Mouse (Mus musculus): ENCODE results near the gene Pim3. TPM values are rescaled to one million over a fixed set of nuclear protein-coding genes. Genes with fewer than 3 reads are reported as not detected.

Pim3 gene
- total RNA-seq (2012; rRNA removed), result 29.5 and 41.6 TPM in 2 replicates
- polyA plus RNA-seq (2012; ENCODE audit: insufficient read depth in 1 of 2, insufficient read length in 2 of 2, low read depth in 1 of 2, low replicate concordance in 2 of 2, missing spikeins in 1 of 2), result 10 to 100 TPM in 1 of 2 experiments, not detected in 1; 33.6 TPM

DNA sequence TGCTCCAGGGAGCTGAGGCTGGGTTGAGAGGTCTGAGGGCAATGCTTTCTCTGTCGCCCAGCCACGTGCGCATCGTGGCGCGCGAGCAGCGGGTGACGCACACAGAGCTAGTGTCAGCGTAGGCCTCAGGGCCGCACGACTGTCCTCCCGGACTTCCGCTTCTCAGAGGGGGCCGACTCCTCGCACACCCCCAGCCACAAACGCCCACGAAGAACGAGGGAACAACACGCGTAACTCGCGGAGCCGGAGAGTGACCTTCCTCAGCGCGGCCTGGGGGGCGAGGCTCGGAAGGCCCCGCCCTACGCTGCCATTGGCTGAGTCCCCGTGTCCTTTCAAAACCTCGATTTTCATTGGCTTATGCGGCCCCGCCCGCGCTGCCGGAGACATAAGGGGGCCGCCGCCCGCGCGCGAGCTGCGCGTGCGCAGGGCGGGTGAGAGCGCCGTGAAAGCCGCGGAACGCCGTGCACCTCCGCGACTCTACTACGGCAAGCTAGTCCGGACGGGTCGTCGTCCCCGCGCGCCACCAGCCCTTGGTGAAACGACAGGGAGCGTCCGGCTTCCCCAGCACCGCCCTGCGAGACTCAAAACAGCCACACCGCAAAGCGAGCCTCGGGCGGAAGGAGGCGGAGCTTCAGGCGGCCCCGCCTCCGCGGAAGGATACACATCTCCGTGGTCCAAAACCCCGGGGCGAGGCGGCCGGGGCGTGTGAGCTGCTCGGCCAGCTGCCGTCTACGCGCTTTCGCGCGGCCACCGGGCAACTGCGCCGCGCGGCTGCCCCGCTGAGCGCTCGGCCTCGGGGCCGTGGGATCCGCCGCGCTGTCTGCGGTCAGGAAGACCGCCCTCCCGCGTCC, at the start of gene Pim3:
TSS of gene Pim3 (plus strand) at position 415 of the 851 bp plus-strand sequence.
- Histone ChIP-seq H3K9ac (ENCODE audit: control insufficient read depth, low read depth, low read length, poor library complexity, severe bottlenecking) (peak within 1 kb of the TSS; percentile 88), H3K4me1 (ENCODE audit: control insufficient read depth in 1 of 2, insufficient read depth in 2 of 2, low read length in 2 of 2) (peaks cover 0 to 11% of the 10 kb centered on the region in 2 experiments; a peak in 2 of 4 replicates), H3K27ac (ENCODE audit: control insufficient read depth, low read depth, low read length) (peak within 1 kb of the TSS; percentile 81), H3K36me3 (ENCODE audit: control insufficient read depth in 1 of 2, insufficient read depth in 2 of 2, low read length in 2 of 2) (peaks cover 2 to 8% of the 10 kb centered on the region in 2 experiments; a peak in 2 of 4 replicates), H3K9me3 (replicated peaks; ENCODE audit: insufficient read depth, low read length) (no peaks in the 10 kb centered on the region), H3K27me3 (ENCODE audit: control insufficient read depth in 1 of 2, insufficient read depth in 2 of 2, low read length in 2 of 2) (no peaks in the 10 kb centered on the region), H3K79me2 (ENCODE audit: control insufficient read depth, insufficient read depth, low read length, poor library complexity) (peaks cover 23% of the 10 kb centered on the region), H3K4me3 (ENCODE audit: control insufficient read depth in 1 of 2, insufficient read depth in 1 of 2, low read depth in 2 of 2, low read length in 2 of 2) (peak within 1 kb of the TSS; percentile 65 to 78)
- DNase-seq (ENCODE audit: low read depth, low spot score), result peak; percentile 99
- TF ChIP-seq POLR2A (IDR thresholded peaks at IDR 0.05; ENCODE audit: control insufficient read depth in 1 of 2, insufficient read depth in 1 of 2, low read depth in 1 of 2, low read length in 2 of 2, poor library complexity in 1 of 2) (peak; percentile 77 to 82), MAX (IDR thresholded peaks at IDR 0.05; ENCODE audit: low read length) (peak; percentile 99), MAZ (IDR thresholded peaks at IDR 0.05; ENCODE audit: low read depth, low read length) (peak; percentile 92), SIN3A (IDR thresholded peaks at IDR 0.05; ENCODE audit: low read length) (peak; percentile 84), UBTF (IDR thresholded peaks at IDR 0.05; ENCODE audit: borderline replicate concordance, insufficient read depth, low read depth, low read length) (no peak), EP300 (IDR thresholded peaks at IDR 0.05; ENCODE audit: low read depth in 1 of 2, low read length in 2 of 2) (no peak), BHLHE40 (IDR thresholded peaks at IDR 0.05; ENCODE audit: borderline replicate concordance, low read depth, low read length) (peak; percentile 54; the same call in 1 of the 2 replicates), ZMIZ1 (IDR thresholded peaks at IDR 0.05; ENCODE audit: low read depth, low read length) (peak; percentile 93), ETS1 (IDR thresholded peaks at IDR 0.05; ENCODE audit: low read depth, low read length) (peak; percentile 54), MXI1 (IDR thresholded peaks at IDR 0.05; ENCODE audit: low read depth, low read length) (peak; percentile 96), ELF1 (IDR thresholded peaks at IDR 0.05; ENCODE audit: low read depth, low read length) (peak; percentile 63), CHD1 (IDR thresholded peaks at IDR 0.05; ENCODE audit: low read depth, low read length) (no peak), POLR2AphosphoS2 (IDR thresholded peaks at IDR 0.05; ENCODE audit: low read length) (peak; percentile 66; the same call in 1 of the 2 replicates), HCFC1 (IDR thresholded peaks at IDR 0.05; ENCODE audit: low read depth, low read length) (peak; percentile 61), POLR2AphosphoS5 (IDR thresholded peaks at IDR 0.05; ENCODE audit: borderline replicate concordance, low read depth, low read length) (no peak), SMC3 (IDR thresholded peaks at IDR 0.05; ENCODE audit: low read depth, low read length) (no peak), GABPA (IDR thresholded peaks at IDR 0.05; ENCODE audit: low read depth, low read length) (no peak), E2F4 (IDR thresholded peaks at IDR 0.05; ENCODE audit: borderline replicate concordance, low read depth, low read length) (peak; percentile 69; the same call in 1 of the 2 replicates), RAD21 (IDR thresholded peaks at IDR 0.05; ENCODE audit: low read depth, low read length) (no peak), GATA1 (IDR thresholded peaks at IDR 0.05; ENCODE audit: low read depth, low read length) (no peak), KAT2A (conservative IDR thresholded peaks at IDR 0.05; ENCODE audit: low read depth, low read length) (peak; percentile 75), USF1 (IDR thresholded peaks at IDR 0.05; ENCODE audit: low read depth, low read length) (peak; percentile 62), TCF12 (IDR thresholded peaks at IDR 0.05; ENCODE audit: low read depth, low read length) (peak; percentile 66), TBP (IDR thresholded peaks at IDR 0.05; ENCODE audit: low read depth, low read length) (peak; percentile 79), TAL1 (IDR thresholded peaks at IDR 0.05; ENCODE audit: low read length) (no peak), NELFE (IDR thresholded peaks at IDR 0.05; ENCODE audit: low read depth, low read length) (peak; percentile 73), MAFK (IDR thresholded peaks at IDR 0.05; ENCODE audit: borderline replicate concordance, low read depth, low read length) (no peak), NRF1 (IDR thresholded peaks at IDR 0.05; ENCODE audit: insufficient read depth, low read depth, low read length, poor library complexity, severe bottlenecking) (peak; percentile 93), ZKSCAN1 (IDR thresholded peaks at IDR 0.05; ENCODE audit: low read depth, low read length) (peak; percentile 41; the same call in 1 of the 2 replicates), MYC (IDR thresholded peaks at IDR 0.05; ENCODE audit: low read depth, low read length) (peak; percentile 97), ZNF384 (IDR thresholded peaks at IDR 0.05; ENCODE audit: low read depth, low read length) (no peak), MEF2A (IDR thresholded peaks at IDR 0.05; ENCODE audit: extremely low read depth, insufficient replicate concordance, low read depth, low read length, poor library complexity, severe bottlenecking) (no peak), CHD2 (IDR thresholded peaks at IDR 0.05; ENCODE audit: low read length) (no peak), RCOR1 (IDR thresholded peaks at IDR 0.05; ENCODE audit: low read depth, low read length) (0 out of 2 replicates have a peak, but pooled peaks have one; percentile 12), CTCF (IDR thresholded peaks at IDR 0.05 in 2 of 3, conservative IDR thresholded peaks at IDR 0.05 in 1 of 3; ENCODE audit: control insufficient read depth in 1 of 3, insufficient read depth in 1 of 3, low read depth in 2 of 3, low read length in 3 of 3, poor library complexity in 1 of 3, severe bottlenecking in 1 of 3) (no peak)

Data from MEL (cell line).